Mouse (Mus musculus): ENCODE data around the gene 1700025G04Rik. TPM values are rescaled to one million over a fixed set of nuclear protein-coding genes. Genes with fewer than 3 reads are reported as not detected.

1700025G04Rik gene
- 19.9 and 32.4 TPM in 2 replicates for total RNA-seq (2014; rRNA removed)
- polyA plus RNA-seq (2015; fragmentation: Nextera tagmentation; extraction: Ambion mirVana) = 22.5 and 24.9 TPM in 2 replicates

DNA sequence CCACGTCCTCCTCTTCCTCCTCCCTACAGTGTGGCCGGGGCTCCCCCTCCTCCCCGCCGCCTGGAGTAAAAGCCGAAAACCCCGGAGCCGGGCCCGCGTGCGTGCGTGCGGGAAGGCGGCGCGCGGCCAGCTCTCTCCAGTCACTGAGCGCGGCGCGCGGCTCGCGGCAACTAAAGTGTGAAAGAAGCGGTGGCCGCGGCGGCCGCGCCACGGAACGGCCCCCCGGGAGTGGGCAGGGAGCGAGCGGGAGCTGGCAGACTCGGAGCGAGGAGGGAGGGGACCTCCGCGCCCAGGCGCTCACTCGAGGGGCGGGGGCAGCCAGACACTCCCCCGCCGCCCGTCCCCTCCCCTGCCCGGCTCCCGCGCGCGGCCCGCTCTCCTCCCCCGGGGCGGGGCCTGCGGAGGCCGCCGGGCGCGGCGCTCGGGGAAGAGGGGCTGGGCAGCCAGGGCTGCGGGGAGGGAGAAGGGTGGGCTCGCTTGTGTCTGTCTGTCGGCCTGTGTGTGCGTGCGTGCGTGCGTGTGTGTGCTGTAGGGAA is at the start of gene 1700025G04Rik:
1700025G04Rik (minus strand) TSS at position 108 of the 536 bp plus-strand sequence.
- Histone ChIP-seq H3K27ac (peak within 1 kb of the TSS; percentile 96), H3K4me1 (ENCODE audit: insufficient read depth, low read length) (peaks cover 26% of the 10 kb centered on the region), H3K4me3 (ENCODE audit: low read length) (peak within 1 kb of the TSS; percentile 90), H3K9me3 (ENCODE audit: low read length) (no peaks in the 10 kb centered on the region), H3K9ac (replicated peaks; ENCODE audit: low read length) (peak within 1 kb of the TSS; percentile 93), H3K27me3 (ENCODE audit: insufficient read depth, low read length) (no peaks in the 10 kb centered on the region), H3K36me3 (ENCODE audit: insufficient read depth, low read length) (no peaks in the 10 kb centered on the region), H3K4me2 (ENCODE audit: low read depth, low read length) (peak within 1 kb of the TSS; percentile 91)
- peak; percentile 90 for ATAC-seq
- WGBS = 0% methylated on average over 39 of the region's 66 CpGs
- no peak for TF ChIP-seq CTCF (IDR thresholded peaks at IDR 0.05; ENCODE audit: low read depth)
- peak; percentile 93 for DNase-seq (ENCODE audit: low spot score)

DNA sequence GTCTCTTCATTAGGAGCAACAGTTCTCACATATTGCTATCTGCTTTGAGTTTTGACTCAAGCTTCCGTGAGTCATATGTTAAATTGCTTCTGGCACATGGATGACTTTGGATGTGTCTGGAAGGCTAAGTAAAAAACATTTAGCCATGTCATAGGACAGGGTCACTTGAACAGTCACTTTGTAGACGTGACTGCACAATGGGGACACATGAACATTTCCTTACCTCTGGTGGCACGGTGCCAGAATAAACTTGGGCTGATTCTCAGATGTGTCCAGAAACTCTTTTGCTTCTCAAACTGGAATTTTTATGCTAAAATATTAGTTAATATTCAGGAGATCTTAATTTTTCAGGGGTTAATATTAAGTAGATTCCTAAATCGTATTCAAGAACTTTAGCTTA is 49.6 kb upstream of the 1700025G04Rik start:
- Histone ChIP-seq H3K4me2 (ENCODE audit: low read depth, low read length) (no peak overlapping the region), H3K9me3 (ENCODE audit: low read length) (no peaks in the 10 kb centered on the region), H3K27me3 (ENCODE audit: insufficient read depth, low read length) (no peaks in the 10 kb centered on the region), H3K4me3 (ENCODE audit: low read length) (no peak overlapping the region), H3K9ac (replicated peaks; ENCODE audit: low read length) (no peak overlapping the region), H3K36me3 (ENCODE audit: insufficient read depth, low read length) (no peaks in the 10 kb centered on the region), H3K27ac (no peak overlapping the region), H3K4me1 (ENCODE audit: insufficient read depth, low read length) (no peaks in the 10 kb centered on the region)
- TF ChIP-seq CTCF (IDR thresholded peaks at IDR 0.05; ENCODE audit: low read depth) = no peak
- DNase-seq (ENCODE audit: low spot score) (no peak), ATAC-seq (no peak)
- 83% methylated on average over 4 of the region's 4 CpGs for WGBS

- DNase-seq (ENCODE audit: low spot score) (peak; percentile 45), ATAC-seq (0 out of 2 replicates have a peak, but pooled peaks have one; percentile 35)
- Histone ChIP-seq H3K27ac (no peak overlapping the region), H3K4me2 (ENCODE audit: low read depth, low read length) (peak overlapping the region; percentile 45), H3K9ac (replicated peaks; ENCODE audit: low read length) (no peak overlapping the region), H3K9me3 (ENCODE audit: low read length) (no peaks in the 10 kb centered on the region), H3K4me3 (ENCODE audit: low read length) (no peak overlapping the region), H3K4me1 (ENCODE audit: insufficient read depth, low read length) (no peaks in the 10 kb centered on the region), H3K27me3 (ENCODE audit: insufficient read depth, low read length) (no peaks in the 10 kb centered on the region), H3K36me3 (ENCODE audit: insufficient read depth, low read length) (no peaks in the 10 kb centered on the region)
- 44% methylated on average over 14 of the region's 15 CpGs for WGBS
- no peak for TF ChIP-seq CTCF (IDR thresholded peaks at IDR 0.05; ENCODE audit: low read depth)
Measured at GRCm38 (mm10) chr1:152130029-152130727, 40.3 kb upstream of the 1700025G04Rik start.

GRCm38 (mm10) chr1:152125451-152125850 is 35.5 kb upstream of the 1700025G04Rik start:
- no peak for TF ChIP-seq CTCF (IDR thresholded peaks at IDR 0.05; ENCODE audit: low read depth)
- DNase-seq (ENCODE audit: low spot score) (no peak), ATAC-seq (no peak)
- WGBS = 88% methylated on average over 7 of the region's 7 CpGs
- no peaks in the 10 kb centered on the region for H3K9me3 ChIP-seq (ENCODE audit: low read length)
- H3K27ac ChIP-seq = no peak overlapping the region
- no peaks in the 10 kb centered on the region for H3K4me1 ChIP-seq (ENCODE audit: insufficient read depth, low read length)
- H3K9ac ChIP-seq (replicated peaks; ENCODE audit: low read length) = no peak overlapping the region
- H3K27me3 ChIP-seq (ENCODE audit: insufficient read depth, low read length) = no peaks in the 10 kb centered on the region
- no peak overlapping the region for H3K4me3 ChIP-seq (ENCODE audit: low read length)
- no peak overlapping the region for H3K4me2 ChIP-seq (ENCODE audit: low read depth, low read length)
- no peaks in the 10 kb centered on the region for H3K36me3 ChIP-seq (ENCODE audit: insufficient read depth, low read length)

DNA sequence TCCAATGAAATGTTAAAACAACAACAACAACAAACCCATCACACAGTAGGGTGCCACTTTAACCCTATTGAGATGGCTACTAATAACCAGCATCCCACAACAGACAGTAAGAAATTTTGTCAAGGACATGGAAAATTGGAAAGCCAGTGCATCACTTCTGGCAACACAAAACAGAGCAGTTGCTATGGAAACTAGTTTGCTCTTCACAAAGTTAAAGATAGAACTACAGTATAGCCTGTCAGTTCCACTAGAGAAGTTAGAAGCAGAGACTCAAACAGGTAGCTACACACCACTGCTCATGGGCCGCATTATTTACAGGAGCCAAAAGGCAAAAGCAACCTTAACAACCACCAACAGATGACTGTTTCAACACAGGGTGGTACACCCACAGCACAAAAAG is 20.2 kb upstream of the 1700025G04Rik start:
- H3K27ac ChIP-seq = no peak overlapping the region
- ATAC-seq = no peak
- no peak overlapping the region for H3K4me3 ChIP-seq (ENCODE audit: low read length)
- H3K9ac ChIP-seq (replicated peaks; ENCODE audit: low read length) = no peak overlapping the region
- no peaks in the 10 kb centered on the region for H3K9me3 ChIP-seq (ENCODE audit: low read length)
- TF ChIP-seq CTCF (IDR thresholded peaks at IDR 0.05; ENCODE audit: low read depth) = no peak
- DNase-seq (ENCODE audit: low spot score) = peak; percentile 29
- no peaks in the 10 kb centered on the region for H3K36me3 ChIP-seq (ENCODE audit: insufficient read depth, low read length)
- no peak overlapping the region for H3K4me2 ChIP-seq (ENCODE audit: low read depth, low read length)
- 94% methylated on average over 1 of the region's 1 CpGs for WGBS
- H3K4me1 ChIP-seq (ENCODE audit: insufficient read depth, low read length) = no peaks in the 10 kb centered on the region
- no peaks in the 10 kb centered on the region for H3K27me3 ChIP-seq (ENCODE audit: insufficient read depth, low read length)

DNA sequence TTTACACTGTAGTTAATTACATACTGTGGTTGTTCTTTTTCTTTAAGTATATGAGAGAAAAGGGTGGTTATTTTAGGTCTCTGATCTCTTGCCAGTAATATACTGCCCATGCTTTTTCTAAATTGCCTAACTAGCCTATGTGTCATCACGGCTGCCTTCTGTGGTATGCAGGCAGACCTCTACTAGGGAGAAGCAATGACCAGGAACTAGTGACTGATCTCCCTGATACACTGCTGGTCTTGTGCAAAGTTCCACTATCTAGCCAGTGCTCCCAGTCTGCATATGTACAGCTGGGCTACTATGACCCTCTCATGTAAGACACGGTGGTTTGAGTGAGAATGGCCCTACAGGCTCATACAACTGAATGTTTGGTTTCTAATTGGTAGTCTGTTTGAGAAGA is 16.2 kb upstream of the 1700025G04Rik start:
- Histone ChIP-seq H3K9me3 (ENCODE audit: low read length) (no peaks in the 10 kb centered on the region), H3K4me1 (ENCODE audit: insufficient read depth, low read length) (no peaks in the 10 kb centered on the region), H3K4me3 (ENCODE audit: low read length) (no peak overlapping the region), H3K4me2 (ENCODE audit: low read depth, low read length) (no peak overlapping the region), H3K27ac (no peak overlapping the region), H3K27me3 (ENCODE audit: insufficient read depth, low read length) (no peaks in the 10 kb centered on the region), H3K9ac (replicated peaks; ENCODE audit: low read length) (no peak overlapping the region), H3K36me3 (ENCODE audit: insufficient read depth, low read length) (no peaks in the 10 kb centered on the region)
- 86% methylated on average over 2 of the region's 2 CpGs for WGBS
- DNase-seq (ENCODE audit: low spot score) (no peak), ATAC-seq (no peak)
- TF ChIP-seq CTCF (IDR thresholded peaks at IDR 0.05; ENCODE audit: low read depth) = no peak

DNA sequence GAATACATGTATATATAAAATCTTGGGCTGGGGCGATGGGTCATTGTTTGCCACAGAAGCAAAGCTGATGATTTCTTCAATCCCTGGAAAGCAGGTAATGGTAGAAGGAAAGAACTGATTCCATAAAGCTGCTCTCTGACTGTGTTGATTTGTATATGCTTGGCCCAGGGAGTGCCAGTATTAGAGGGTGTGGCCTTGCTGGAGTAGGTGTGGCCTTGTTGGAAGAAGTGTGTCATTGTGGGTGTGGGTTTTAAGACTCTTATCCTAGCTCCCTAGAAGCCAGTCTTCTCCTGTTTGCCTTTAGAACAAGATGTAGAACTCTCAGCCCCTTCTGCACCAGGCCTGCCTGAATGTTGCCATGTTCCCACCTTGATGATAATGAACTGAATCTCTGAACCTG is 15.3 kb upstream of the 1700025G04Rik start:
- DNase-seq (ENCODE audit: low spot score) = no peak
- Histone ChIP-seq H3K4me3 (ENCODE audit: low read length) (no peak overlapping the region), H3K9ac (replicated peaks; ENCODE audit: low read length) (no peak overlapping the region), H3K9me3 (ENCODE audit: low read length) (no peaks in the 10 kb centered on the region), H3K4me2 (ENCODE audit: low read depth, low read length) (no peak overlapping the region), H3K27me3 (ENCODE audit: insufficient read depth, low read length) (no peaks in the 10 kb centered on the region), H3K4me1 (ENCODE audit: insufficient read depth, low read length) (no peaks in the 10 kb centered on the region), H3K36me3 (ENCODE audit: insufficient read depth, low read length) (no peaks in the 10 kb centered on the region), H3K27ac (no peak overlapping the region)
- WGBS = 94% methylated on average over 1 of the region's 1 CpGs
- ATAC-seq = no peak
- no peak for TF ChIP-seq CTCF (IDR thresholded peaks at IDR 0.05; ENCODE audit: low read depth)

Data from hindbrain, postnatal 0 days (tissue).